Mouse (Mus musculus) heart, postnatal 14 days (tissue): Measurements from ENCODE around the gene Serpina7. TPM values are rescaled to one million over a fixed set of nuclear protein-coding genes. Genes with fewer than 3 reads are reported as not detected.

Experiments used
- DNase-seq, 2 experiments: peaks; one replicate each; pipeline ENCODE4 v3.0.0; 2021 to 2022
- intact Hi-C: fragments of 180-260 bp; cut with DNase I; formaldehyde crosslinking; loops from one replicate; pipeline ENCODE4 v1.15.1; 2025
- long read RNA-seq, 2 experiments: library from polyadenylated mRNA; stranded (forward); transcript quantifications; one replicate each; pipeline ENCODE4 v2.0.0; 2021
- total RNA-seq, 2 experiments: library from RNA; stranded (reverse); gene quantifications; 2 replicates each; pipeline ENCODE4 v1.2.3; 2021

Gene Serpina7
- total RNA-seq: not detected
- long read RNA-seq, experiment 1: 0 reads
- long read RNA-seq, experiment 2: 0 reads

DNA sequence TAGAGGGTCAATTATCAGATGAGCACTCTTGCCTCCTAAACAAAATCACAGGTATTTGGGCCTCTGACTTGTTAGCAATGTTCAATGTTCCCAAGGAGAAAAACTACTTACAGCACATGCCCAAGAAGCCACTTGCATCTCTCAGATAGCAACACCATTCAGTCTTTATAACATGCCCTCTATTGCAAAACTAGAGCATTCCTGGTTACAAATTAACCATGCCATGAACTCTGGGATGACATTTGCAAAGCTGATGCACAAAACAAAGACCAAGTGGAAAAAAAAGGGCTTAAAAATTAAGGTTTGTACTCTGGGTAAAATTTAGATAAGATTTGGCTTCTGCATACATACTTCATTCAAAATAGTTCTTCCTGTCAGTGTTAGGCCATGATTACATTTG, at the start of gene Serpina7:
TSS of gene Serpina7 (minus strand) at position 160 of the 400 bp plus-strand sequence.
- no peak for DNase-seq
- intact Hi-C loops: no loop called here

DNA sequence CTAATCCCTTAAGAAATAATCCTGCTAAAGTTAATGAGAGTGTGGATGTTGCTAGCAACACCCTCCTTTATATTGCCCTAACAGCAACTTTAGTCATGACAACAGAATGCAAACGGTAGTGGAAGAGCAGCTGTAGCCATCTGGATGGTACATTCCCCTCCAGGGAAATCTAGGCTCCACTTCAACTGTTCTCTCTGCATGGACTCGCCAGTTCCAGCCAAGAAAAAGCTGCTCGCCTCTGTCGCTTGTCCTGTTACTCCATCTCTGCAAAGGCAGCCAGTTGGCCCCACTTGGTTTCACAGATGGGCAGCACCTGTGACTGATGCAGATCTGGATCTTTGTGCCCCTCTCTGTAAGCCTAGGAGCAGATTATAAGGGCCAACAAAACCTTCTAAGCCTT, 49.0 kb upstream of the Serpina7 start:
- peak; percentile 8 to 18 for DNase-seq

DNA sequence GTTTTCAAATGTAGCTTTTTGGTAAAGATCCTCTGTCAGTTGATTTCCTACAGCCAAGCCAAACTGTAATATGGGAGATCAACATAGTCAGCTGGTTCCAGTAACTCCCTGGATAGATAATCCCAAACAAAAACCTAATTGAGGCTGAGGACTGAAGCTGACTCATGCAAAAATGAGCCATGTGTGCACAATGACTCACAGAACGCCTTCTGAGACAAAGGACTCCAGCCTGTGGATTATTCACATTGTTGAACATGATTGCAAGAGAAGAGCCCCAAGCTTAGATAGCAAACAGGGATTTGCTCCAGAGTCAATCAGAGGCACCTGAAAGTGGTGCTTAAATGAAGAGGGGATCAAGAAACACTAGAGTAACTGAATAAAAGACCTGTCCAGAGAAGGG, 12.2 kb upstream of the Serpina7 start:
- intact Hi-C loops: no loop called here
- DNase-seq: no peak

More for the DNA sequence above, 49.0 kb upstream of the Serpina7 start:
- intact Hi-C loops: no loop called here

DNA sequence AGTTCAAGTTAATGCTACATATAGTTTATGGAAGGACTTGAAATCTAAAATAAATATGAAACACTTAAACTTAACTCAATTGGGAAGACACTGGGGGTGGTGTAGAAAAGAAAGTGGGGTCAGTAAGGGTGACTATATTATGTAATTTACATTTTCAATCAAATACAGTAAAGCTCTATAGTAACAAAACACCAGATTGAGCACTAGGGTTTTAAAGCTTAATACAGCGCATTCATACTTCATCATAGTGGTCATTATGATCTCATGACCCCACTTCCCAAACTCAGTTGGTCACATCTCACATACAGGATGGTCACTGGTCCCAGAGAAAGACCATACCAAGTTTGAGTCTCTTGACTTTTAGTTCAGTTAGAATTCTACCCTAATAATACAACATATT, 907 bp upstream of the Serpina7 start, which contains the start of gene 4930513O06Rik:
TSS of gene 4930513O06Rik (plus strand) at position 301 of the 400 bp plus-strand sequence.
- intact Hi-C loops: no loop called here
- DNase-seq: no peak

DNA sequence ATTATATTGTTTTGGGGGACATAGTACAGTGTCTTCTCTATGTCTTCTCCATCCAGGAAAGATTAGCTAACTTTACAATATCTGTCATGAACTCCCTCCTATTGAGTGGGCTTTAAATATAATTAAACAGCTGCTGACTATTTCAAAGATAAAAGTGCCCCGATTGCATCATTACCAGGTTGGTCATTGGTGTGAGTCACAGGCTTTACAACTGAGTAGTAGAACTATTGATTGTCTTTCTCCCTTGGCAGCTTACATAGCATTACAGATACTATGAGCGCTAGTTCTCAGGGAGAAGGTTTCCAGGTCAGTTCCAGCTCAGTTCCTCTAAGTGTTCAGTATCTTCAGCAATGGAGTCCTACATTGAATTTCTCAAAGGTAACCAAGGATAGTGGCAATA, 6.5 kb downstream of the Serpina7 start:
- intact Hi-C loops: no loop called here
- no peak for DNase-seq

DNA sequence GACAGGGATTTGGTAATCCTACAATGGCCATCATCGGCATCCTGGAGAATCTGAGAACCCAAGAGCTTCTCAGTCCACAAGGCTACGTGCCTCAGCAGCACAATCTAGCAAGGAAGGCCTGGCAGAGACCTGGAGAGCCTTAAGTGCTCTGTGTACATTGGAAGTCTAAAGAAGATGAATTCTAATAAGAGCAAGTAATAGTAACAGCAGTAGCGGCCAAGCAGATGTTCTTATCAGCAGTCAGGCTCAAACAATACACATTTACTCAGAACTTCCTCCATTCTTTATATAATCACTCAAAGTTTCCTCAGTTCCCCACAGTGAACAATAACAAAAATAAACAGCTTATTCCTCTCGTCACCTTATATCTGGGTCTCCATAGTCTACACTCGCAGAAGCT, 21.0 kb downstream of the Serpina7 start:
- intact Hi-C loops: no loop called here
- DNase-seq: no peak

DNA sequence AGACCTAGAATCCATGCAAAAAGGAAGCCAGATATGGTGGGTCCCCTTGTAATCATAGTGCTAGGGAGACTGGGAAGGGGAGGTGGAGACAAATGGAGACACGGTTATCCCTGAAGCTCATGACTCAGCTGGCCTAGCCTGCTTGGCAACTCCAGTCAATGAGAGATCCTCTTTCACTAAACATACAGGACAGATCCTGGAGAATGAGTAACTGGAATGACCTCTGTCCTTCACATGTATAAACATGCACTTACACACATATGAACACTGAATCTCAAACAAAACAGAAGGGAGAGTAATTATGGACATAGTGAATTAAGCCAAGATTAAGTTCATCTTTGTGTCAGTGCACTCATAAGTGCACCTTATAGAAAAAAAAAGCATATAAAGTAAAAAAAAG, 31.9 kb downstream of the Serpina7 start:
- intact Hi-C loops: no loop called here
- DNase-seq: no peak

DNA sequence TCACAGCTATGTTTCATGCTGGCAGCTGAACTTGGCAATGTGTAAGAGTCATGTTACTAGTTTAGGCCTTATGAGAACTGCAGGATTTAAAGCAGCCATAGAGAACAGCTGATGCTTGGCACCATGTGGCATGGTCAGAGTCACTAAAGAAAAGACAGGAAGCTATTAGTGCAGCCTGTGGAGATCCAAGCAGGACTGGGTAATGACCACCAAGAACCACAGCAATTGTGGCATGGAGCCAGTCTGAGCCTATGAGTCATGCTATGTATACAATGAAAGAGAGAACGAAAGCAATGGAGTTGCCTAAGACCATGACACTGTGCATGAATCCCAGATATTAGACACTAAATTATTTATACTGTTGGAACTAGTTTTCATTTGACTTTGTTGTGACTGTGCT, 33.1 kb downstream of the Serpina7 start:
- DNase-seq: no peak
- intact Hi-C loops: no loop called here

DNA sequence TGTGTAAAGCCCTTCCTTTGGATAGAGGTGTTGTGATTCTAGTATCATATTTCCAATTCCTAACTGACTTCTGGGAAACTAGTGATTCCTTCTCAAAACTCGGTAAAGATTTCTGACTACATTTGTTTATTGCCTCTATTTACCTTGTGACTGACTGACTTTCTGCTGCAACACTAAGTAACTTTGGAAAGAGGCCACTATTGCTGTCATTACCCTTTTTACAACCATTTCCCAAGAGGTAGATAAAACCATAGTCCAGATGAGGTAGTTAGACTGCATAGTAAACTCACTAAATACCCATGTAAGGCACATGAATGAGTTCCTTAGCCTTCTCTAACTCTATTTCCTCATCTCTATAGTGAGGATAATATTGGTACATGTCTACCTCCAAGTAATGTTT, 43.9 kb downstream of the Serpina7 start:
- intact Hi-C loops: no loop called here
- no peak for DNase-seq

DNA sequence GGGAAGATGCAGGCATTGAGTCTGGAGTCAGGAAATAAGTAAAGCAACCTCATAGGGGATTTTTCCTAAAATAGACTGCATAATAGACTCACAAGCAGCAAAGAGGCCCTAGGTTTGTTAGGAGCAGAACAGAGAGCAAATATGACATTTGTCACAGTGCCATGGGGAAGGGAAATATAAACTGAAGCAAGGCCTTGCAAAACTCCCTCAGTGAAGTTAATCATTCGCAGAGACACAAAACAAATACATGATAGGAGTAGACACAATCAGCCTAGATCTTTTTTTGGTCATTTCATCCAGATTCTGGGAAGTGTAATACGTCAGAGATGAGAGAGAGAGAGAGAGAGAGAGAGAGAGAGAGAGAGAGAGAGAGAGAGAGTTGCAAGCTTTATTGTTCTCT, 45.7 kb downstream of the Serpina7 start:
- intact Hi-C loops: no loop called here
- no peak for DNase-seq

DNA sequence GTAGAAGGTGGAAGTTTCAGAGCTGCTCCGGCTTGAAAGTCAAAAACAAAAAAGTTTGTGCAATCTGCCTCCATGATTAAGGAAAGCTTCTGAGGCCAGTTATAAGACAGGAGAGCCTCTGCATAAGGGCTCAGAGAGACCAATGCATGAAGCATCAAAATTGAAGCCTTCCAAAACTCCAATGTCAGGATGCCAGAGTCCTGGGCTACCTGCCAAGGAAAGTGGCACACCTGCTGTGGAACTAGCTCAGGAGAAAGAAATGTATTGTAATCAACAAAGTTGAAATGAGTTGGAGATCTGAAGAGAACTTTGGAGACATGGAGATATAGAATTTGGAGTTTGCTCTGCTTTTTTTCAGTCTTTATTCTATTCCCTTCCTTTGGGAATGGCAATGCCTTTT, 47.4 kb downstream of the Serpina7 start:
- DNase-seq: peak in 1 of 2 experiments; percentile 2
- intact Hi-C loops: no loop called here

Other genes starting within 250 kb of the Serpina7 start
- 1 to 10 TPM; 8.0 to 9.0 TPM for gene Nrk, start 170.8 kb downstream of the Serpina7 start, total RNA-seq
- not detected for gene 4930513O06Rik, start 1.0 kb upstream of the Serpina7 start, total RNA-seq
- not detected for gene 4933428M09Rik, start 94.0 kb upstream of the Serpina7 start, total RNA-seq
- 1 to 10 TPM; 3.0 to 3.2 TPM for gene Mum1l1, start 124.8 kb upstream of the Serpina7 start, total RNA-seq
- not detected for gene Trap1a, start 248.4 kb upstream of the Serpina7 start, total RNA-seq